Mouse (Mus musculus): ENCODE data around the gene Arhgef10l.

Gene Arhgef10l

DNA sequence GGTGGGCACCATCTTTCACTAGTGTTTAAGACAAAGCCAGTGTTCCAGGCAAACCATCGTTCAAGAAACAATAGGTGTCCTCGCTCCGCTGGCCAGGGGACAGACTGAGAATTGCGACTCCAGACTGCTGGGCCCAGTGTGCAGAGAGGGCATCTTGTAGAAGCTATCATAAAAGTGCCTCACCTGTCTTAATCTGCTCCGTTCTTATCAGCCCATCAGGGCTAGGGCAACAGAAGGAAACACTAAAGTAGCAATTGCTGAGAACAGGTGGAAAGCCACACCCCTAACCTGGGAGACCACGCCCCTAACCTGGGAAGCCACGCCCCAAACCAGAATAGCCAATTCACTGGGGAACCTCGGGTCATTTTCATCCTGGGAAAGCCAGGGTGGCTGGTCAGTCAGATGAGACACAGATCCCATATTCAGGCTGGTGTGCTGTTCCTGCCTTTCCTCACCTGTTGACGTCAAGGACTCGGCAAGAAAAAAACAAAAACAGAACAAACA, 140.1 kb downstream of the Arhgef10l start:
- in situ Hi-C loops (cut with MboI) = no loop called here

- in situ Hi-C loops (cut with MboI) = no loop called here
Measured at GRCm38 (mm10) chr4:140524927-140525326, 140.9 kb downstream of the Arhgef10l start.

DNA sequence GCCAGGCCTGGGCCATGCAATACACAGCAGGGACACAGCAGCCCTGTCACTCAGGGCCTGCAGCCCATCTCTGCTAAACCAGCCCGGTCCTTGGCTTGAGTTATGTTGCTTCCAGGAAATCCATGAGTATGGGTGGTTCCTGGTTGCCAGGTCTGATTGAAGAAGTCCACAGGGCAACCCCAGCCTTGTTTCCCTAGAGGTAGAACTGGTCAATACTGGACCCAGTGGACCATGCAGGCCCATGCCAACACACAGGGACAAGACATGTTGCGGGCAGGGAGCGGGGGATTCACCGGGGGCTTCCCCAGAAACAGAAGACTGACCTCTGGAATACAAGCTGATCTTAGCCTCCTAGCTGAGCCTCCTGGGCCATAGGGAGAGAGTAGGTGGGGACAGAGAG, 142.9 kb downstream of the Arhgef10l start:
- in situ Hi-C loops (cut with MboI) = no loop called here

DNA sequence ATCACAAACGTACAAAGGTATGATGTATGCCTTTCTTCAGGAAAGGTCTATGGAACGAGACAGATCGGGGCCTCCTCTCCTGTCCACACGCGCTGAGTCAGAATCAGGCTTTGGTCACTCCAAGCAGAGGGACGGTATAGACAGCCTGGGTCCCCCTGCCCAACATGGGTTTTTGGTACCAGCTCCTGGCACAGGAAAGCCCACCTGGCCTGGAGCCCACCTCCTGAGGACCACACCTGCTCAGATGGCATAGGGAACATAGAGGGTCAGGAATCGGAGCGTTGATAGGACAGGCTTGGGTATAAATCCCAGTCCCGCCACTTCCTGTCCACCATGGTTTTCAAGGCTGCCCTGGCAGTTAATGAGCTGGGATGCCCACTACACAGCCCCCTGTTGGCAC, 145.1 kb downstream of the Arhgef10l start:
- in situ Hi-C loops (cut with MboI) = no loop called here

GRCm38 (mm10) chr4:140513797-140514196, 152.0 kb downstream of the Arhgef10l start:
- in situ Hi-C loops (cut with MboI) = no loop called here

DNA sequence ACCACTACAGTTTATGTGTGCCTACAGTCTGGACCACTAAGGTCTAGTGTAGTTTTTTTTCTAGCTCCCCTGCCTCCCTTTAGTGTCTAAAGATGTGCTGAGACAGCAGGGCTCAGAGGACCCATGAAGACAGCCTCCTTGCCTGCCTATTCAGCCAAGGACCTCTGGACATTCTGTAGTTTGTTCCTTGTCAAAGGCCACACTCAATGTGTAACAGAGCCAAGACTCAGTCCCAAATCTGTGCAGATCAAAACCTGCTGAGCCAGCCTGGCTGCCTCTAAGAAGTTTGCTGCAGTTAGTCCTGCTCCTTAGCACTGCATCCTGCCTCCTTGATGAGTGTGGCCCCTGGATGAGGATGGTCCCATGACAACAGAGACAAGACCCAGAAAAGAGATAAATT, 156.0 kb downstream of the Arhgef10l start:
- in situ Hi-C loops (cut with MboI) = no loop called here

DNA sequence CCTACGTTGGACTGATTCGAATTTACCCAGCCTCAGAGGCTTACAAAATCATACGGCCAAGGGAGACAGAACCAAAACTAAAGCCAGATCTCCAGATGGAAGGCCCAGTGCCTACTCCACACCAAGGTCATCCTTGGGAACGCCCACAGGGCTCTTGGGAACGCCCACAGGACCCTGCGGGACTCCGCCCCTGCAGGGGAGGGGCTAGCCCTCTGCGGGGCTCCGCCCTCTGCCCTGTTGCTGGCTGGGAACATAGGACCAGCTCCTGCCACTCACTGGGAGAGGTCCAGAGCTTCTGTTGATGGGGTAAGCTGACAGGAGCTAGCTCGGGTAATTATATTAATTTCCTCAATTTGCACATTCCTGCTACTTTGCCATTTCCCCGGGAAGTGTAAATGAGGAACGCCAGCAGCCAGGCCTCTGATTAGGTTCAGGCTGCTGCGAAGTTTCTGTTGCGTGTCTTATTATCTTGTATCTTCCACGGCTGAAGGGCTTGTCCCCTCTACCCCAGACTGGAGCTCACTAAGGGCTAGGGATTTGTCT, 158.6 kb downstream of the Arhgef10l start:
- in situ Hi-C loops (cut with MboI) = no loop called here

- in situ Hi-C loops (cut with MboI) = no loop called here
Measured at GRCm38 (mm10) chr4:140505608-140506002, 160.2 kb downstream of the Arhgef10l start.

DNA sequence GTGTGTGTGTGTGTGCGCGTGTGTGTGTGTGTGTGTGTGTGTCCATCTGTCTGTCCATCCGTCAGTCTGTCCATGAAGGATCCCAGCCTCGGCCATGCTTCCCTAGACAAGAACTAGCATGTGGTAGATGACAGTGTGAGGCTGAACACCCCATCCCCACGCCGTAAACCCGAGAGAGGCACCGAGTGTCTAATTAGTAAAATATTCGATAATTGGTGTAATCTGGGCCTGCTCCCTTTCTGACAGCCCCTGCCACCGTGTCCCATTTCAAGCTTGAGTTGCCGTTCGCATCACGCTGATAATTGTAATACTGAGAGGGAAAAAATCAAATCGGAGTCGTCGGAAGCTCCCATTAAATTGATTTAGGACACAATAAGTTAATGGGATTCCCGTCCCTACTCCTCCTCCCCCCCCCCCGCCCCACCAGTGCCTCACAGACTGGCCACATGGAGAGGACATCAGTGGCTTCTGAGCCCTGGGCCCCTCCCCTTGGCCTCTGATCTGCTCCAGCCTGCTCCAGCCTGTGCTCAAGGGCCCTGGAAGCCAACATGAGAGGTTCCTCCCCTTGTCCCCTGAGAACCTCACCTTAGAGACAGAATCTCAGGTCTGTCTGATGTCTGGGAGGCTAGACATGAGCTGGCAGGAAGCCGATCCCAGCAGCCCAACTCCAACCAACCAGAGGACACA, 160.7 kb downstream of the Arhgef10l start:
- in situ Hi-C loops (cut with MboI) = no loop called here

GRCm38 (mm10) chr4:140504067-140504913, 161.5 kb downstream of the Arhgef10l start:
- in situ Hi-C loops (cut with MboI) = no loop called here

DNA sequence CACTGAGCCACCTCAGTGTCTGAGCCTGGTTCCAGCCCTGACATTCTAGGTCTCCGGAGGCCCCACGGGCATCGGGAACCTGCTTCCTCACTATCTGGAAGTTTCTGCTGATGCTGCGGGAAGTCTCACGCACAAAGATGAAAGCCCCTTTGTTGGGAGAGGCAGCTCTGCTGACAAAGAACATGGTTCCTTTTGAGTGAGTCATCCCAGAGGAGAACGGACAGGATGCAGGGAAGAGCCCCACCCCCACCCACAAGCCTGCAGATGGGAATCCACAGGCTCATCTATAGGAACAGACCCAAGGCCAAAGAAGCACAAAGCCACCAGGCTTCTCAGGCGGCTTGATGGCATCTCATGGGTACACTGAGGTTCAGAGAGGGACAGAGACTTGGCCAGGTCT, 165.0 kb downstream of the Arhgef10l start:
- in situ Hi-C loops (cut with MboI) = no loop called here

- in situ Hi-C loops (cut with MboI) = no loop called here
Measured at GRCm38 (mm10) chr4:140499571-140499970, 166.2 kb downstream of the Arhgef10l start.

DNA sequence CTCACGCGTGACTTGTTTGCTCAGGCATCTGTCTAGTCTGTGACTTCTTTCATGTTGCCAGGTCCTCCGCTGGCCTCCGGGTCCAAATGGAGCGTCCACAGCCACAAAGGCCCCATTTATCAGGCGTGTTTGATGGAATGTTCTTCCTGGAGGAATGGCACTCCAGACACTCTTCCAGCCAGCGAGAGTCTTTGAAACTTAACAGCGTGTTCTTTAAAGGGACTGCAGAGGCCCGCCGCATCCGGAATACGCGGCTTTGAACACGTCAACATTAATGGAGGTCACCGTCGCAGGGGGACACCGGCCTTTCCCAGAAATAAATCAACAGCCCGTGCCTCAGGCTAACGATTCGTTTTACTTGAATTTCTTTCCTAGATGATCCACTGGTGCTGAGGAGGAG, 168.6 kb downstream of the Arhgef10l start:
- in situ Hi-C loops (cut with MboI) = no loop called here

- in situ Hi-C loops (cut with MboI) = no loop called here
Measured at GRCm38 (mm10) chr4:140491555-140491954, 174.3 kb downstream of the Arhgef10l start.

- in situ Hi-C loops (cut with MboI) = no loop called here
Measured at GRCm38 (mm10) chr4:140485442-140485841, 180.4 kb downstream of the Arhgef10l start.

DNA sequence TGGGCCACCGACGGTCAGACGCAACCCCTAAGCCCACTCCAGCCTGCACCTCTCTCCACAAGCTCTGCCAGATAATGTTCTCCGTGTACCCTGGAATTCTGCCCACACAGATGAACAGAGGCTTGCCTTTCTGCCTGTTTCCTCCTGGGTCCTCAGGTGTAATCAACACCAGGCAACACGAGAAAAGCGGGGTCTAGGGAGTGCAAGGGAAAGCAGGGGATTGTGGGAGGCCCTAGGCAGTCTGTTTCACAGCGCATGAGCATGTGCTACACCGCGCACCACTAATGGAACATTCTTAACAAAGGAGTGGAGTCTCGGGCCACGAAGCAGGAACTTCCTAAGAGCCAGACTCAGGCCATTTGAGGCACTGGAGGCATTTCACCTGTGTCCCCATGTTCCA, 182.7 kb downstream of the Arhgef10l start:
- in situ Hi-C loops (cut with MboI) = no loop called here

GRCm38 (mm10) chr4:140480369-140481067, 185.3 kb downstream of the Arhgef10l start:
- in situ Hi-C loops (cut with MboI) = no loop called here

DNA sequence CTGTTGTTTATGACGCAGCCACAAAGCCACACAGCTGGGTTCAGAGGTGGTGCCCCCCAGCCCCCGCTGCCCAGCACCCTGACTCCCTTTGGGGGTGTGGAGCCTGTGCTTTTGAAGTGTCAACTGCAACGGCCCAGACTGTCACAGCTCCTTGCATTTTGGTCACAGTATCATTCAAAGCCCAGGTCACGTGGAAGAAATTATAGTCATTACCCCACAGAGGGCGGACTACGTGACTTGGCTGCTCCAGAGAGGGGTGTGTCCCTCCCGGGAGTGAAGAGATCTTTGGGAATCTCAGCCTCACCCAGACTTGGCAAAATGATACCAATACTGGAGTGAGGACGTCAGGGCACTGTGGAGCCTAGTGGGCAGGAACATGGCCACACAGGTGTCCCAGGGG, 190.6 kb downstream of the Arhgef10l start:
- in situ Hi-C loops (cut with MboI) = no loop called here

DNA sequence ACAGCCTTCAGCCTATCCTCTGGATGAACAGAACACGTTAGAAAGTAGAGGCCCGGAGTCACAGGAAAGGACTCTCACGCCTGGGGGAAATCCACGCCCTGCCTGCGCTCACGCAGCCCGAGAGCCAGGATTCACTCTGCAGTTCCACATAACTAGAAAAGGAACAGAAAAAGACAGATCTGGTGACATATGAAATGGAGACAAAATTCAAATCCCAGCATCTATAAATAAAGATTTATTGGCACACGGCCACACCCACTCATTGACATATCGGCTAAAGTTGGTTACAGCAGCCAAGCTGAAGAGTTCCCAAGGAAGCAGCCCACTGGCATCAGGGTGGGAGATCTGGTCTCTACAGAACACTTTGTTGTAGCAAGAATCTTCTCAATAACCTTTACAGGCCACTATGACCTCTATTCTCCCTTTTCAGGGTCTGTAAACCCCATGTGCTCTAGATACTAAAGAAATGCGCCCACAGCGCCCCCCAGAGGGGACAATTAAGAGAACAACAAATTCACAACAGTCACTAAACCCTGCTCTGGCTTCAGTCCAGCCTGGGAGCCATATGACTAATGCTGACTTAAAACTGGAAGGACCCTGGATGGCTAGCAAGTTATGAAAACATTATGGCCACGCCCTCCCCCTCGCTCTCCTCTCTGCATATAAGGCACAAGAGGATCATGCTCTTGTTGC, 195.9 kb downstream of the Arhgef10l start:
- in situ Hi-C loops (cut with MboI) = no loop called here

GRCm38 (mm10) chr4:140467254-140467791, 198.5 kb downstream of the Arhgef10l start:
- in situ Hi-C loops (cut with MboI) = no loop called here
